Mouse (Mus musculus) urinary bladder, postnatal 4 days (tissue): ENCODE results near the gene Olfr1033.
"Not testable (repeated sequence)": the region's sequence is repeated elsewhere in the genome, so short reads cannot be mapped to it uniquely, and the experiment has no call there.

Experiments used
- DNase-seq, 2 experiments: peaks; one replicate each; pipeline ENCODE4 v3.0.0; 2021 to 2022; ENCODE audit warnings: low spot score in 2 of 2

The Olfr1033 gene

GRCm38 (mm10) chr2:86020406-86020805 is at the start of gene Olfr1033:
TSS of gene Olfr1033 (plus strand) at chr2:86020633.
- DNase-seq = not testable (repeated sequence)

- no peak for DNase-seq
These were observed 46.8 kb upstream of the Olfr1033 start, which contains the start of gene Olfr1029 for GRCm38 (mm10) chr2:85973595-85973994. TSS of gene Olfr1029 (plus strand) at chr2:85973895.

- DNase-seq = no peak
These were observed 41.5 kb upstream of the Olfr1033 start, which contains the start of gene Olfr1030 for GRCm38 (mm10) chr2:85978976-85979375. TSS of gene Olfr1030 (plus strand) at chr2:85979276.

GRCm38 (mm10) chr2:85990004-85990403 is 30.4 kb upstream of the Olfr1033 start, which contains the start of gene Olfr1031:
TSS of gene Olfr1031 (plus strand) at chr2:85990304.
- no peak for DNase-seq

GRCm38 (mm10) chr2:86005240-86005639 is 15.2 kb upstream of the Olfr1033 start, which contains the start of gene Olfr1032:
TSS of gene Olfr1032 (plus strand) at chr2:86005540.
- DNase-seq = no peak

GRCm38 (mm10) chr2:86021518-86021917 is 1.1 kb downstream of the Olfr1033 start:
- not testable (repeated sequence) for DNase-seq

- no peak for DNase-seq
These were observed 25.1 kb downstream of the Olfr1033 start, which contains the start of gene Olfr1034 for GRCm38 (mm10) chr2:86045561-86045960. TSS of gene Olfr1034 (plus strand) at chr2:86045861.

GRCm38 (mm10) chr2:86050777-86051176 is 30.3 kb downstream of the Olfr1033 start:
- not testable (repeated sequence) for DNase-seq

- DNase-seq = not testable (repeated sequence)
These were observed 43.3 kb downstream of the Olfr1033 start for GRCm38 (mm10) chr2:86063766-86064165.

GRCm38 (mm10) chr2:86070189-86070588 is 49.8 kb downstream of the Olfr1033 start:
- DNase-seq = no peak

- not testable (repeated sequence) for DNase-seq
These were observed 53.3 kb downstream of the Olfr1033 start, which contains the start of gene Olfr1036 for GRCm38 (mm10) chr2:86073692-86074091. TSS of gene Olfr1036 (plus strand) at chr2:86073992.

- DNase-seq = not testable (repeated sequence)
These were observed 60.0 kb downstream of the Olfr1033 start for GRCm38 (mm10) chr2:86080478-86080877.

GRCm38 (mm10) chr2:86087285-86087684 is 66.9 kb downstream of the Olfr1033 start, which contains the start of gene Olfr1037:
TSS of gene Olfr1037 (minus strand) at chr2:86087385.
- no peak for DNase-seq
